Mouse (Mus musculus) lung, adult 2 months (tissue): ENCODE measurements at regions not wholly inside any gene's neighbourhood (a gene's known extent, or its start where the extent isn't known, plus 50 kb on each side); places are given as distances from the start of the nearest gene placed in this dataset.
"Not testable (repeated sequence)": the region's sequence is repeated elsewhere in the genome, so short reads cannot be mapped to it uniquely, and the experiment has no call there.

ENCODE experiments used
- DNase-seq: peaks from one replicate; pipeline ENCODE4 v3.0.0; 2022
- H3K4me1 ChIP-seq: fragments of 200-500 bp; 2 replicates; pipeline ENCODE4 v1.6.1; 2011; ENCODE audit warnings: low read length; ENCODE audit not compliant: control insufficient read depth, insufficient read depth
- H3K4me3 ChIP-seq: fragments of 200-500 bp; replicated peaks from 2 replicates; pipeline ENCODE3; 2011; ENCODE audit warnings: low read depth, mild to moderate bottlenecking, control low read depth, low read length; ENCODE audit errors: extremely low read depth
- CTCF ChIP-seq: fragments of 200-500 bp; IDR thresholded peaks from 2 replicates; pipeline ENCODE4 v1.5.1; 2011; ENCODE audit warnings: mild to moderate bottlenecking, low read length, control low read depth; ENCODE audit not compliant: insufficient read depth
- POLR2A ChIP-seq: fragments of 200-500 bp; IDR thresholded peaks from 2 replicates; pipeline ENCODE4 v1.6.1; 2011; ENCODE audit warnings: low read depth, mild to moderate bottlenecking, control low read depth, low read length, borderline replicate concordance; ENCODE audit errors: extremely low read depth
- WGBS: fragments of 180-500 bp; shearing (Covaris S2); methylation state at CpG from one replicate; pipeline ENCODE4 v1.1.7; 2018; 5-methylcytosine and 5-hydroxymethylcytosine counted together

- 72% methylated on average over 3 of the region's 3 CpGs for WGBS
- H3K4me3 ChIP-seq: no peak overlapping the region
- TF ChIP-seq POLR2A (no peak), CTCF (no peak)
- no peaks in the 10 kb centered on the region; the same call in 1 of the 2 replicates for H3K4me1 ChIP-seq
- no peak for DNase-seq
Measured at GRCm38 (mm10) chr17:85866581-85866980, 178.5 kb upstream of the Six2 start.

- 91% methylated on average over 4 of the region's 4 CpGs for WGBS
- DNase-seq: no peak
- Histone ChIP-seq H3K4me3 (no peak overlapping the region), H3K4me1 (no peaks in the 10 kb centered on the region; the same call in 1 of the 2 replicates)
- TF ChIP-seq POLR2A (no peak), CTCF (no peak)
Measured at GRCm38 (mm10) chr17:85865940-85866339, 177.9 kb upstream of the Six2 start.

GRCm38 (mm10) chr17:85861328-85861727 is 173.3 kb upstream of the Six2 start:
- TF ChIP-seq CTCF: no peak
- DNase-seq: no peak
- no peaks in the 10 kb centered on the region for H3K4me1 ChIP-seq
- WGBS: 63% methylated on average over 9 of the region's 9 CpGs
- no peak overlapping the region for H3K4me3 ChIP-seq

GRCm38 (mm10) chr17:85860797-85861196 is 172.7 kb upstream of the Six2 start:
- no peak for DNase-seq
- Histone ChIP-seq H3K4me1 (no peaks in the 10 kb centered on the region), H3K4me3 (no peak overlapping the region)
- 73% methylated on average over 4 of the region's 4 CpGs for WGBS
- TF ChIP-seq POLR2A (no peak), CTCF (no peak)

- no peak for DNase-seq
- Histone ChIP-seq H3K4me1 (no peaks in the 10 kb centered on the region), H3K4me3 (no peak overlapping the region)
- no peak for TF ChIP-seq CTCF
- TF ChIP-seq POLR2A: no peak
- 78% methylated on average over 15 of the region's 15 CpGs for WGBS
Measured at GRCm38 (mm10) chr17:85859926-85860707, 172.0 kb upstream of the Six2 start.

GRCm38 (mm10) chr17:85858516-85858915 is 170.4 kb upstream of the Six2 start:
- TF ChIP-seq CTCF (no peak), POLR2A (no peak)
- WGBS: 75% methylated on average over 2 of the region's 2 CpGs
- H3K4me1 ChIP-seq: no peaks in the 10 kb centered on the region
- DNase-seq: no peak
- H3K4me3 ChIP-seq: no peak overlapping the region

GRCm38 (mm10) chr17:85857705-85858472 is 169.8 kb upstream of the Six2 start:
- Histone ChIP-seq H3K4me1 (no peaks in the 10 kb centered on the region), H3K4me3 (no peak overlapping the region)
- TF ChIP-seq POLR2A: no peak
- no peak for DNase-seq
- WGBS: 50% methylated on average over 22 of the region's 22 CpGs

- H3K4me3 ChIP-seq, DNase-seq, H3K4me1 ChIP-seq: not testable (repeated sequence)
- WGBS: 58% methylated on average over 4 of the region's 5 CpGs
Measured at GRCm38 (mm10) chr17:85856894-85857293, 168.8 kb upstream of the Six2 start.

- no peak for TF ChIP-seq CTCF
- 45% methylated on average over 5 of the region's 5 CpGs for whole genome bisulfite sequencing
- H3K4me3 ChIP-seq: no peak overlapping the region
- DNase-seq: no peak
- H3K4me1 ChIP-seq: no peaks in the 10 kb centered on the region
Measured at GRCm38 (mm10) chr17:85853156-85853555, 165.1 kb upstream of the Six2 start.

GRCm38 (mm10) chr17:85848526-85848925 is 160.5 kb upstream of the Six2 start:
- 87% methylated on average over 3 of the region's 3 CpGs for WGBS

More at GRCm38 (mm10) chr17:85848526-85848925, 160.5 kb upstream of the Six2 start:
- no peaks in the 10 kb centered on the region for H3K4me1 ChIP-seq
- no peak for DNase-seq
- TF ChIP-seq CTCF: no peak
- no peak for TF ChIP-seq POLR2A
- H3K4me3 ChIP-seq: no peak overlapping the region
